Mouse (Mus musculus) macrophage (primary cell): ENCODE measurements around the gene Arhgap28. TPM values are rescaled to one million over a fixed set of nuclear protein-coding genes. Genes with fewer than 3 reads are reported as not detected.

ENCODE experiments used
- H3K27ac ChIP-seq: fragments of 350-480 bp; formaldehyde crosslinking; 2 replicates; pipeline ENCODE4 v1.9.0; 2021
- H3K36me3 ChIP-seq: fragments of 350-480 bp; formaldehyde crosslinking; 2 replicates; pipeline ENCODE4 v1.9.0; 2021; ENCODE audit errors: inconsistent target
- H3K4me3 ChIP-seq: fragments of 350-480 bp; formaldehyde crosslinking; 2 replicates; pipeline ENCODE4 v1.9.0; 2021; ENCODE audit errors: inconsistent target
- H3K79me2 ChIP-seq: fragments of 350-480 bp; formaldehyde crosslinking; 2 replicates; pipeline ENCODE4 v1.9.0; 2021; ENCODE audit errors: inconsistent target
- WGBS: methylation state at CpG from one replicate; pipeline ENCODE4 v1.1.7; 2026; ENCODE audit warnings: inconsistent platforms; ENCODE audit not compliant: missing documents; 5-methylcytosine and 5-hydroxymethylcytosine counted together
- polyA plus RNA-seq: library from polyadenylated mRNA; stranded (reverse); fragments of 250-400 nt; gene quantifications from 3 replicates; pipeline ENCODE4 v1.2.4, GENCODE M21; 2018; ENCODE audit warnings: inconsistent platforms

Arhgap28 gene
- polyA plus RNA-seq, 1 experiment from 2014 or later, result 0.32 TPM

DNA sequence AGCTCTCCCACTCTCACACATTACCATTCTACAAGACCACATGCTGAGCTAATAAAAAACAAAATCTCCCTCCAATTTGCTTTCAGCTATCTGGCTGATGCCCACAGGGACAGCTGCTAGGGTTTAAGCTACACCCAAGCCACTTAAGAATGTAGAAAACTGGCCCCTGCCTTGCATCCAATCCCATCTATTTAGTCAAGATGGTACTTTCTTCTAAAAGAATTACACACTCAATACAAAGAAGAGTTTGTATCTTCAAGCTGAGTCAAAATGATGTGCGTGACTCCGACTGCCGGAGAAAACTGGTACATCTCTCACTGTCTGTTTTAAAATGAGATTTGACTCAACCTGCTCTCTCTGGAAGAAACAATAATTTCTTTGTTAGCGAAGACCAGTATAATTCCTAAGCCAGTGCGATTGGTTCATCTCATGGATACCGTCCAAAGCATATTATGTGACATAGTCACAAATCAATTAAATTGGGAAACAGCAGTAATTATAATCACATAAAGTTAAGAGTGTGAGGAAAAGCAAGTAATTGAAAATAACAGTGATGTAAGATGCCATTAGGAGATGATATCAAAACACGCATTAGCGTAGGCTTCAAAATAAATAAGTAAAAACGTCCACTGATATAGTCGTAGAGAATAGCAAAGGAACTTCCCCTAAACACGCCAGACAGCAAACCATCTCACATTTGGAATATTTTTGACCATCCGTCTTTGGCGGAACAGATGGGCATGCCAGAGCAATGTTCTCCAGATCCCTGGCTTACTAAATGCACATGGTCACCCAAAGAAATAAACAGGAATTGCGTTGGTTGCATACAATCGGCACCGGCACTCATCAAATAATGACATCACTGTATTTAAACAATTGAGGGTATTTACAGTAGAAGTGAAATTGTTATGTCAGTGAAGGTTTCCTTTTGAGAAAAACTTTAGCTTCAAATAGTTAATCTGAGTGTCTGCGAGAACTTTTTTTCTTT, 1.0 kb downstream of the Arhgap28 start:
- Histone ChIP-seq H3K36me3 (no peaks in the 10 kb centered on the region), H3K79me2 (no peaks in the 10 kb centered on the region), H3K4me3 (no peak overlapping the region; the same call in 1 of the 2 replicates), H3K27ac (no peak overlapping the region)
- 46% methylated on average over 17 of the region's 17 CpGs for WGBS

- no peaks in the 10 kb centered on the region for H3K36me3 ChIP-seq
- H3K27ac ChIP-seq, result no peak overlapping the region
- H3K79me2 ChIP-seq, result no peaks in the 10 kb centered on the region
- WGBS, result 87% methylated on average over 8 of the region's 8 CpGs
- no peak overlapping the region for H3K4me3 ChIP-seq
Measured at GRCm38 (mm10) chr17:67999801-68000200, 4.1 kb downstream of the Arhgap28 start.

- Histone ChIP-seq H3K4me3 (no peak overlapping the region), H3K36me3 (no peaks in the 10 kb centered on the region), H3K79me2 (no peaks in the 10 kb centered on the region), H3K27ac (no peak overlapping the region)
- 88% methylated on average over 7 of the region's 7 CpGs for WGBS
Measured at GRCm38 (mm10) chr17:67996769-67997155, 7.2 kb downstream of the Arhgap28 start.

DNA sequence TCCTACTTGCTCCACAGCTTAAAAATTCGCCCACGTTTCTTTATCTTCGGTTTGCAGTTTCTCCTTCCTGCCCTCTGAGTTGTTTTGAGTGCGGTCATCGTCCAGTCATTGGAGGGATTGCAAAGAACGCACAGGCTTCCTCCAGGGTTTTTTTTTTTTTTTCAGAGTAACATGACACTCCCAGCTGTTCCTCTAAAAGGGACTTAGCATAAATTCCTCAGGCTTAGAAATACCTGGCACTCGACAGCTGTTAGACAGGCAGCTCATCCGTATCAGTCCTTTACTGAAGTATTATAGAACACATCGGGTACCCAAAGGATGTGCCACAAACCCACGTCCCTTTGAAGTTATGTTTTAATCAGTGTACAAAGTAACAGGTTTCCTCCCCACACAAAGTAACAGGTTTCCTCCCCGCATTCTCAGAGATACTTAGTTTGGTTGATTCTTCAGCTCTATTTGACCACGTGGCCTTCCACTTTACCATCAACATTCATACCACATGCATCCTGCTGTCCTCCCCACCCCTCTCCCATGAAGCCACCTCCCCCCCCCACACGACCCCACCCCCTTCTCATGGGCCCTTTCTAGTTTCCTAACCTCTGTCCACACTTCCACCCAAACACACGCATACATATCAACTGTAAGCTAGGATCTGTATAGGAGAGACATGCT, 7.7 kb downstream of the Arhgap28 start:
- H3K4me3 ChIP-seq, result no peak overlapping the region
- no peak overlapping the region for H3K27ac ChIP-seq
- no peaks in the 10 kb centered on the region for H3K36me3 ChIP-seq
- no peaks in the 10 kb centered on the region for H3K79me2 ChIP-seq
- 9% methylated on average over 13 of the region's 14 CpGs for WGBS

DNA sequence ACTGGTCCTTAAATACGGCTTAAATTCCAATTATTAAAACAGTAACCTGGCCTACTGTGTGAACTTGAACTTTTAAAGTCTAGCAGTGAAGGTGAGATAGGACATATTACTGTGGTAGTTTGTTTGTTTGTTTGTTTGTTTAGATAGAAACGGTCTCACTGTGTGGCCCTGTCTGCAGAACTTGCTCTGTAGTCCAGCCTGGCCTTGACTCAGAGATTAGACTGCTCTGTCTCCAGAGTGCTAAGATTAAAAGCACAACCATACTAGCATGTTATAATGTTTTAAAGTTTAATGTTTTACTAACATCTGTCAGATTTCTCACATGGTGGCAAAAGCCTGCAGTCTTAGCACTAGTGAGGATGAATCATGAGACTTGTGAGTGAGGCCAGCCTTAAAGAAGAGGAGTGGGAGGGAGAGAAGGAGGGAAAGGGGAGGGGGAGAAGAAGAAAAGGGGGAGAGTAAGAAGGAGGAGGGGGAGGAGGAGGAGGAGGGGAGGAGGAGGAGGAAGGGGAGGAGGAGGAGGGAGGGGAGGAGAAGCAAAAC, 8.6 kb downstream of the Arhgap28 start:
- Histone ChIP-seq H3K79me2 (no peaks in the 10 kb centered on the region), H3K36me3 (no peaks in the 10 kb centered on the region), H3K27ac (no peak overlapping the region), H3K4me3 (no peak overlapping the region)
- 88% methylated on average over 2 of the region's 2 CpGs for WGBS

- Histone ChIP-seq H3K27ac (no peak overlapping the region), H3K36me3 (no peaks in the 10 kb centered on the region), H3K4me3 (no peak overlapping the region), H3K79me2 (no peaks in the 10 kb centered on the region)
- 89% methylated on average over 7 of the region's 7 CpGs for WGBS
Measured at GRCm38 (mm10) chr17:67994861-67995260, 9.1 kb downstream of the Arhgap28 start.

- no peak overlapping the region for H3K4me3 ChIP-seq
- no peaks in the 10 kb centered on the region for H3K36me3 ChIP-seq
- WGBS, result 92% methylated on average over 2 of the region's 2 CpGs
- no peak overlapping the region for H3K27ac ChIP-seq
- H3K79me2 ChIP-seq, result no peaks in the 10 kb centered on the region
Measured at GRCm38 (mm10) chr17:67993371-67994045, 10.4 kb downstream of the Arhgap28 start.

DNA sequence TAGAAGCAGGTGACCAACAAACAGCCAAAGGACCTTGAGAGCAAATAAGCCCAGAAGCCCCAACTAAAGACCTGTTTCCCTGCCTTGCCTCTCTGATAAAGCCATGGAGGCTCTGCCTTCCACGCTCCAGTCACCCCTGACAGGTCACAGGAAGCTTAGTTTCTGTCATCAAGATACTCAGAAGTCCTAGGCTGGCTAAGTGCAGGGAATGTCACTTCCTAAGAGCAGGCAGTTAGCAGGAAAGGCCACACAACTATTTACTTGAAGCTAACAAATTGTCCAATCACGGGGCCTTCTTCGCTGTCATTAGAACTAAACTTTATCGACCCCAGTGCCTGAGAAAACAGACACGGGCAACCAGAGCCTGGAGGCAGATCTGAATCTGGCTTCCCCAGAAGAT, 14.2 kb downstream of the Arhgap28 start:
- no peak overlapping the region for H3K4me3 ChIP-seq
- no peaks in the 10 kb centered on the region for H3K79me2 ChIP-seq
- no peak overlapping the region for H3K27ac ChIP-seq
- 74% methylated on average over 5 of the region's 5 CpGs for WGBS
- no peaks in the 10 kb centered on the region for H3K36me3 ChIP-seq

DNA sequence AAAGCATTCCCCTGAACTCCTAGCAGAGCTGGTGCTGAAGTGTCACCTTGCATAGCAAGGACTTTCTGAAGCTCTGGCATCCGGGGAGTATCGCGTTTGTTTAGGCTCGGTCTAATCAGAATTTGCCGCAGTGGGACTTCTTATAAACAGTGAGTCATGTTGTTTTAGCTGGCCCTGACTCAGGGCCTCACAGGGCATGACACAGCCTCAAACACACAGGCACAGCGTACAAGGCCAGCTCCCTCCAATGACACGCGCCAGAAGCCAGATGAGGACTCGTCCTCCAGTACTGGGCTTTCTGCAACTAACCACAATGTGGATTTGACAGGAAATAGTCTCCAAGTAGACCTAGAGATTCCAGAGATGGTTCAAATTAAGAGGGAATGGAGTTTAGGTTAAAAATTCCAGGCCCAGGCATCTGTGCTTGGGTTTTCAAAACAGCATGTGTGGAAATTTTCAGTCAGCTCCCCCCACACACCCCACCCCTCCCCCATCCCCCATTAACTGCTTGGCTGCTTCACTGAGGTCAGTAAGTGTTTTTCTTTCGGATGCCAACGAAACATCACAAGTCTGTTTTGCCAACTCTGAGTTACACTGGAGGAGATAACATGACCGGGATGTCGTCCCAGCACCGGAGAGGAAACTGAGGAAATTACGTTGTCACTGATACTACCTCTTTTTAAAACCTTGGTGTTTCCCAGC, 14.8 kb downstream of the Arhgap28 start:
- H3K27ac ChIP-seq, result no peak overlapping the region
- H3K4me3 ChIP-seq, result no peak overlapping the region
- WGBS, result 21% methylated on average over 14 of the region's 15 CpGs
- no peaks in the 10 kb centered on the region for H3K79me2 ChIP-seq
- H3K36me3 ChIP-seq, result no peaks in the 10 kb centered on the region

- Histone ChIP-seq H3K4me3 (no peak overlapping the region), H3K36me3 (no peaks in the 10 kb centered on the region), H3K79me2 (no peaks in the 10 kb centered on the region), H3K27ac (no peak overlapping the region)
- WGBS, result 93% methylated on average over 4 of the region's 4 CpGs
Measured at GRCm38 (mm10) chr17:67985532-67985931, 18.4 kb downstream of the Arhgap28 start.

GRCm38 (mm10) chr17:67980573-67980972, 23.3 kb downstream of the Arhgap28 start:
- WGBS, result 94% methylated on average over 3 of the region's 3 CpGs
- Histone ChIP-seq H3K79me2 (no peaks in the 10 kb centered on the region), H3K27ac (no peak overlapping the region)

DNA sequence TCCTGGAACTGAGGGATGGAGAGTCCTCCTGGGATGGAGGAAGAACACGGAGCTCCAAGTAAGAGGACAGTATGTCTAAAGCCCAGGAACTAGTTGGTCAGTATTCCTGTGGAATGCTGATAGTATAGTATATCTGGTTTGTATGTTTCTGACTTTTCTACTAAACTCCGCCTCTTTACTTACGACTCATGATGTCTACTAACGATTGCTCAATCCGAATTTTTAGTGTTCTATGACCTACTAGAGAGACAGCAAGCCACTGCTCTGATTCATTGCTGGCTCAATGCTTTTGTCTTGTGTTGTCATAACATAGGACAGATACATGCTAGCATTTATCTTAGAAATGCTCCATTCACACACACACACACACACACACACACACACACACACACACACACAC, 24.7 kb downstream of the Arhgap28 start:
- no peak overlapping the region for H3K27ac ChIP-seq
- H3K36me3 ChIP-seq, result no peaks in the 10 kb centered on the region
- H3K79me2 ChIP-seq, result no peaks in the 10 kb centered on the region
- 84% methylated on average over 5 of the region's 5 CpGs for WGBS
- H3K4me3 ChIP-seq, result no peak overlapping the region

More at GRCm38 (mm10) chr17:67980573-67980972, 23.3 kb downstream of the Arhgap28 start:
- Histone ChIP-seq H3K4me3 (no peak overlapping the region), H3K36me3 (no peaks in the 10 kb centered on the region)

GRCm38 (mm10) chr17:67978786-67979185, 25.1 kb downstream of the Arhgap28 start:
- no peak overlapping the region for H3K4me3 ChIP-seq
- whole genome bisulfite sequencing, result 52% methylated on average over 3 of the region's 3 CpGs
- no peak overlapping the region for H3K27ac ChIP-seq
- H3K79me2 ChIP-seq, result no peaks in the 10 kb centered on the region
- H3K36me3 ChIP-seq, result no peaks in the 10 kb centered on the region

DNA sequence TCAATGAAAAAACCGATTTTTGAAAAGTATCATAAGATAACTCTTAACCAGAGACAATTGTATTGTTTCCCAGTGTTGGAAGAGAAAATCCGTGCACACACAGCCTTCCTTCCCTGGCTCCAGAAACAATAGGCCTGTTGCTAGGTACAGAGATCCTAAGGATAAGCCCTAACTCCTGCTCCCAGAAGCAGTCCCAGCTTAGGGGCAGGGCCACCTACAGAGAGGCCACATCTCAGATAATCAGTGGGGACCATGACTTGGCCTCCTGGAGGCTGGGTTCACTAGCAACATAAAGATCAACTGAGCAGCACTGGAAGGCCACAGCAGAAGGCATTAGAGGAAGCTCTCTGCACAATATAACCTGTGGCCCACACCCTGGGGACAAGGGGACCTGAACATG, 27.5 kb downstream of the Arhgap28 start:
- H3K4me3 ChIP-seq, result no peak overlapping the region
- H3K27ac ChIP-seq, result no peak overlapping the region
- H3K36me3 ChIP-seq, result no peaks in the 10 kb centered on the region
- 75% methylated on average over 2 of the region's 2 CpGs for WGBS
- H3K79me2 ChIP-seq, result no peaks in the 10 kb centered on the region
